Mouse (Mus musculus): ENCODE results near the gene Lzts2. TPM values are rescaled to one million over a fixed set of nuclear protein-coding genes. Genes with fewer than 3 reads are reported as not detected.

Gene Lzts2
- total and polyA plus RNA-seq, 2 experiments from 2014 or later = 17.0 to 44.7 TPM

DNA sequence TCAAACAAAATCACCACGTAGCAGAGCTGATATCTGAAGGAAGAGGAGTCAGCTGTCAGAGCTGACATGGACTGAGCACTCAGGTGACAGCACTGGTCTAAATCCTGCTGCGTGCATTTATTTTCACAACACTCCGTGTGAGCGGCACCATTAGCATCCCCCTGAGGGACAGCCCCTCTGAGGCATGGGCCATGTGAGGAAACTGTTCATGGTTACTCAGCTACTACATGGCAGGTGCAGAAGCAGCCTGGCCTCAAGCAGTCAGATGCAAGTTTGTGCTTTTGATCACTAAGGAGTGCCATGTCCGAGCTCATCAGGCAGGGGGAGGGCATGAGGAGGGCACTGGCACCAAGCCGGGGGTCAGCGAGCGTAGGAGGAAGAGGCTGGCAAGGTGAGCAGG, 14.6 kb upstream of the Lzts2 start:
- 86% methylated on average over 8 of the region's 8 CpGs for WGBS
- no peak for TF ChIP-seq CTCF (IDR thresholded peaks at IDR 0.05; ENCODE audit: low read depth)
- peaks cover 35% of the 10 kb centered on the region for H3K36me3 ChIP-seq (ENCODE audit: insufficient read depth, low read length)

DNA sequence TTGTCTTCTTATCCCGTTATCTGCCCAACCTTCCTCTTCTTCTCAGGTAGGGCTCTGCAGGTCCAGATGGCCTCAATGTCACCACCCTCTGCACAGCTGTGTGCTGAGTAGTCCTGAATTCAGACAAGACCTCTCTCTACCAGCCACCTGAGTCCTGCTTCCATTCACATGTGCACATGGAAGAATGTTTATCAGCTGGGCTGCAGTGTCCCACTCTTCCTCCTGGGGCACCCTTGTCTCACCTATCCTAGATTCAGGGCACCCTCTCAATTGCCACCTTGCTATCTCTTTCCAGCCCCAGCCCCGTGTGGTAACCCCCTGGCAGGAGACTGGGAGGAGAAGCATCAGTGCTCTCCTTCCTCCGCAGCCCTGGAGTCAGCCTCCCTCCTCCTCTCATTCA, 11.9 kb upstream of the Lzts2 start:
- no peak overlapping the region for H3K4me2 ChIP-seq (ENCODE audit: low read depth, low read length)
- ATAC-seq (no peak), DNase-seq (ENCODE audit: low spot score) (no peak)
- peaks cover 29% of the 10 kb centered on the region for H3K36me3 ChIP-seq (ENCODE audit: insufficient read depth, low read length)
- H3K27me3 ChIP-seq (ENCODE audit: insufficient read depth, low read length) = no peaks in the 10 kb centered on the region
- H3K9ac ChIP-seq (replicated peaks; ENCODE audit: low read length) = no peak overlapping the region
- H3K4me3 ChIP-seq (ENCODE audit: low read length) = no peak overlapping the region
- H3K9me3 ChIP-seq (ENCODE audit: low read length) = no peaks in the 10 kb centered on the region
- no peak overlapping the region for H3K27ac ChIP-seq
- peak; percentile 49 for TF ChIP-seq CTCF (IDR thresholded peaks at IDR 0.05; ENCODE audit: low read depth)
- 67% methylated on average over 3 of the region's 3 CpGs for WGBS
- peaks cover 13% of the 10 kb centered on the region for H3K4me1 ChIP-seq (ENCODE audit: insufficient read depth, low read length)

More for the DNA sequence above, 14.6 kb upstream of the Lzts2 start:
- ATAC-seq (no peak), DNase-seq (ENCODE audit: low spot score) (no peak)
- H3K9me3 ChIP-seq (ENCODE audit: low read length) = no peaks in the 10 kb centered on the region
- no peak overlapping the region for H3K4me2 ChIP-seq (ENCODE audit: low read depth, low read length)
- no peak overlapping the region for H3K27ac ChIP-seq
- H3K4me3 ChIP-seq (ENCODE audit: low read length) = no peak overlapping the region
- no peaks in the 10 kb centered on the region for H3K4me1 ChIP-seq (ENCODE audit: insufficient read depth, low read length)
- no peaks in the 10 kb centered on the region for H3K27me3 ChIP-seq (ENCODE audit: insufficient read depth, low read length)
- no peak overlapping the region for H3K9ac ChIP-seq (replicated peaks; ENCODE audit: low read length)

DNA sequence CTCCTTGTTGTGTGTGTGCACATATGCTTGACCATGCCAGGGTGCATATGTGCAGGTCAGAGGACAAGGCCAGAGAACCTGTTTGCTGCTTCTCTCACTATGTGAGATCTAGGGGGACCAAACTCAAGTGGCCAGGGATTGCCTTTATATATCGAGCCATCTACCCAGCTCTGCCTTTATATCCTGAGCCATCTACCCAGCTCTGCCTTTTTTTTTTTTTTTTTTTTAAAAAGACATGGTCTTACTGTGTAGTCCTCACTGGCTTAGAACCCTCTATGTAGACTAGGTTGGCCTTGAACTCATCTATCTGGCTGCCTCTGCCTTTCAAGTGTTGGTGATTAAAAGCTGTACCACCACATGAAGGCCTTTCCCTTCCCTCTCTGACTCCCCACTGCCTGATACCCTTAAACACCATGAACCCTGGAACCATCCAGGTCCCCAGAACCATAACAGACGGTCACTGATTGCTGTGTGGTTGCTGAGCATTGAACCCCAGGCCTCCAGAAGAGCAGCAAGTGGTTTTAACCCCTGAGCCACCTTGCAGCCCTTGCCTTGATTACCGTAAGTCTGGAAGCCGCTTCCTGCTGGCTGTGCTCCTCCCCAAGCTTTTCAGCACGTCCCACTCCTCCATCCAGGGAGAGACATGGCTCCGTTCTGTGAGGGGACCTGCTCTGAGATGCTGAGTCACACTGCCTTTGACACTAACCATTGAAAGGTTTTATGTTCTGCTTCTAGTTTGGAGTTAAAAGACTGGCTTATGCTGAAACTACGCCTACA, 10.3 kb upstream of the Lzts2 start:
- ATAC-seq = no peak
- WGBS = 84% methylated on average over 7 of the region's 7 CpGs
- no peak overlapping the region for H3K4me2 ChIP-seq (ENCODE audit: low read depth, low read length)
- no peak overlapping the region for H3K4me3 ChIP-seq (ENCODE audit: low read length)
- H3K36me3 ChIP-seq (ENCODE audit: insufficient read depth, low read length) = peaks cover 17% of the 10 kb centered on the region
- no peaks in the 10 kb centered on the region for H3K27me3 ChIP-seq (ENCODE audit: insufficient read depth, low read length)
- peaks cover 14% of the 10 kb centered on the region for H3K4me1 ChIP-seq (ENCODE audit: insufficient read depth, low read length)
- no peak overlapping the region for H3K9ac ChIP-seq (replicated peaks; ENCODE audit: low read length)
- no peak for DNase-seq (ENCODE audit: low spot score)
- TF ChIP-seq CTCF (IDR thresholded peaks at IDR 0.05; ENCODE audit: low read depth) = no peak
- no peak overlapping the region for H3K27ac ChIP-seq
- H3K9me3 ChIP-seq (ENCODE audit: low read length) = no peaks in the 10 kb centered on the region

DNA sequence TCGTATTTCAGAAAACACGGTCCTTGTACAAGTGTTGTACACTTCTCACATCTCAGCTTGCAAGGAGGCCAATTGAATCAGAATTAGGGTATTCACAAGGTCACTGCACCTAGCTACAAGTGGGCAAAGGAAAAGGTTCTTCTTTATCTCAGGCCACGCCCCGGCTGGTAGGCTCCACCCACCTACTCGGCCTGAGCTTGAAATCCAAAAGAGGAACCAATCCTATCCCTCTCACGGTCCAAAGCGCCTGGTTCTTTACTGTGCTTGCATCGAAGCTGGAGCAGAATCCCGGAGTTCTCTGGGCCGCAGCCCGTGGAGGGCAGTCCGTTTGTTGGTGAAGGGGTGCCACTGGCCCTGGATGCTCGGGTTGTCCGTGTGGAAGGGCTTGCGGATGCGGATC, 8.8 kb upstream of the Lzts2 start, which contains the start of gene Twnk:
Gene Twnk, plus strand, starts transcription at position 220 of the 400 bp plus-strand sequence.
- peak within 1 kb of the TSS; percentile 71 for H3K4me3 ChIP-seq (ENCODE audit: low read length)
- peak within 1 kb of the TSS; percentile 81 for H3K27ac ChIP-seq
- 0 out of 2 replicates have a peak, but pooled peaks have one; percentile 1 for ATAC-seq
- no peaks in the 10 kb centered on the region for H3K27me3 ChIP-seq (ENCODE audit: insufficient read depth, low read length)
- peaks cover 14% of the 10 kb centered on the region for H3K4me1 ChIP-seq (ENCODE audit: insufficient read depth, low read length)
- 10% methylated on average over 16 of the region's 16 CpGs for WGBS
- peak within 1 kb of the TSS; percentile 73 for H3K9ac ChIP-seq (replicated peaks; ENCODE audit: low read length)
- no peaks in the 10 kb centered on the region for H3K9me3 ChIP-seq (ENCODE audit: low read length)
- TF ChIP-seq CTCF (IDR thresholded peaks at IDR 0.05; ENCODE audit: low read depth) = no peak
- DNase-seq (ENCODE audit: low spot score) = peak; percentile 48
- H3K4me2 ChIP-seq (ENCODE audit: low read depth, low read length) = peak within 1 kb of the TSS; percentile 93
- H3K36me3 ChIP-seq (ENCODE audit: insufficient read depth, low read length) = peaks cover 22% of the 10 kb centered on the region

DNA sequence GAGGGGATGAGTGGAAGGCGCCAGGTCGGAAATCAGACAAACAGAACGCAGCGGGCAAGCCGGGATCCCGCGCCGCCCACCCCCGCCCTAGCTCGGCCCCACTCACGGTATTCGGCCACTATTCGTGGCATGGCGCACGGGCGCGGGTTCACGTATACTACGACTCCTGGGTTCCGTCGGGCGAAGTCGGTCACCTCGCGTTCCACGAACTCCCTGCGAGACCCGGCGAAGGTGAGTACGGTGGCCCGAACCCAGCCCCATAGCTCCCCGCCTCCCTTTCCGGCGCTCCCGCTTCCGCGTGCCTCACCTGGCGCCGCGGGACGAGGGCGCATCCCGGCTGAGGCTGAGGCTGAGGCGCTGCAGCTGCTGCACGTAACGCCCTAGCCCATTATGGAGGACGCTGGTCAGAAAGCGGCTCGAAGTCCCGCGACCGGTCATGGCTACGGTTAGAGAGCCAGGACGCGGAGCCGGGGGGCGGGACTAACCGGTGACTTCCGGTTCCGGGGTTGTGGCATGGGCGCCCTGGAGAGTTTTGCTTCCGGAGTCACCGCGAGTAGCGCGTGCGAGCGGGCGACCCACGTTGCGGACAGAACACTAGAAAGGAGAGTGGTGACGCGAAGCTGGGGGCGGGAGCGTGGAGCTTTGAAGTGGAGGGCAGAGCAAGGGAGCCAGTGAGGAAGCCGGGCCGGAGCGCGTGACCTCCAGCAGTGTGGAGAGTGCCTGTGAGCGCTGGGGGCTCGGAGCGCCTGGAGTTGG, 8.1 kb upstream of the Lzts2 start, which contains the start of gene Mrpl43:
Gene Mrpl43, minus strand, starts transcription at position 486 of the 756 bp plus-strand sequence.
- Histone ChIP-seq H3K4me1 (ENCODE audit: insufficient read depth, low read length) (peaks cover 14% of the 10 kb centered on the region), H3K9ac (replicated peaks; ENCODE audit: low read length) (peak within 1 kb of the TSS; percentile 73), H3K9me3 (ENCODE audit: low read length) (no peaks in the 10 kb centered on the region), H3K36me3 (ENCODE audit: insufficient read depth, low read length) (peaks cover 27% of the 10 kb centered on the region), H3K27me3 (ENCODE audit: insufficient read depth, low read length) (no peaks in the 10 kb centered on the region), H3K4me2 (ENCODE audit: low read depth, low read length) (peak within 1 kb of the TSS; percentile 93), H3K4me3 (ENCODE audit: low read length) (peak within 1 kb of the TSS; percentile 71), H3K27ac (peak within 1 kb of the TSS; percentile 81)
- DNase-seq (ENCODE audit: low spot score) (peak; percentile 97), ATAC-seq (peak; percentile 95)
- 2% methylated on average over 81 of the region's 82 CpGs for WGBS
- peak; percentile 20 for TF ChIP-seq CTCF (IDR thresholded peaks at IDR 0.05; ENCODE audit: low read depth)

DNA sequence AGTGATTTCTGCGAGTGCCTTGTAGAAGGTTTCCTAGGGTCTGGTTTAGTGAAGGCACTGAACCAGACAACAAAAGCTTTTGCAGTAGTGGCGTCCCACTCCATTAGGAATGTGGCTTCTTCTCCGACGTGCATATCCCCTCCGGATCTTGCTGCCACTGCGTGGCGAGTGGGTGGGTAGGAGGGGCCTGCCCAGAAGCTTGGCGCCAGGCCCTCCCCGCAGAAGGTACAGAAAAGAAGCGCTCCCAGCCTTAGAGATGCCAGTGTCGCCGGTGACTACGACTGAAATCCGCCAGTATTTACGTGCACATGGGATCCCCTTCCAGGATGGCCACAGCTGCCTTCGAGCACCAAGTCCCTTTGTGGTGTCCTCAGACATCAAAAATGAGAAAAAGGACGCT, 7.2 kb upstream of the Lzts2 start:
- 41% methylated on average over 17 of the region's 17 CpGs for WGBS
- no peaks in the 10 kb centered on the region for H3K27me3 ChIP-seq (ENCODE audit: insufficient read depth, low read length)
- no peak for DNase-seq (ENCODE audit: low spot score)
- TF ChIP-seq CTCF (IDR thresholded peaks at IDR 0.05; ENCODE audit: low read depth) = no peak
- peaks cover 27% of the 10 kb centered on the region for H3K36me3 ChIP-seq (ENCODE audit: insufficient read depth, low read length)
- H3K4me1 ChIP-seq (ENCODE audit: insufficient read depth, low read length) = peaks cover 14% of the 10 kb centered on the region
- no peak for ATAC-seq
- peak overlapping the region; percentile 93 for H3K4me2 ChIP-seq (ENCODE audit: low read depth, low read length)
- no peaks in the 10 kb centered on the region for H3K9me3 ChIP-seq (ENCODE audit: low read length)
- H3K27ac ChIP-seq = peak overlapping the region; percentile 81
- H3K9ac ChIP-seq (replicated peaks; ENCODE audit: low read length) = peak overlapping the region; percentile 73
- peak overlapping the region; percentile 71 for H3K4me3 ChIP-seq (ENCODE audit: low read length)

Data from hindbrain, postnatal 0 days (tissue).